Mouse (Mus musculus) cerebellum, adult 2 months (tissue): ENCODE measurements around the gene Psma1.

Experiments used
- CTCF ChIP-seq: fragments of 200-500 bp; IDR thresholded peaks from 2 replicates; pipeline ENCODE4 v1.5.1; 2011; ENCODE audit warnings: low read depth, mild to moderate bottlenecking, control low read depth, low read length, moderate library complexity, borderline replicate concordance; ENCODE audit not compliant: insufficient read depth
- POLR2A ChIP-seq: fragments of 200-500 bp; IDR thresholded peaks from 2 replicates; pipeline ENCODE4 v1.6.1; 2011; ENCODE audit warnings: low read length, control low read depth, borderline replicate concordance; ENCODE audit not compliant: insufficient read depth

DNA sequence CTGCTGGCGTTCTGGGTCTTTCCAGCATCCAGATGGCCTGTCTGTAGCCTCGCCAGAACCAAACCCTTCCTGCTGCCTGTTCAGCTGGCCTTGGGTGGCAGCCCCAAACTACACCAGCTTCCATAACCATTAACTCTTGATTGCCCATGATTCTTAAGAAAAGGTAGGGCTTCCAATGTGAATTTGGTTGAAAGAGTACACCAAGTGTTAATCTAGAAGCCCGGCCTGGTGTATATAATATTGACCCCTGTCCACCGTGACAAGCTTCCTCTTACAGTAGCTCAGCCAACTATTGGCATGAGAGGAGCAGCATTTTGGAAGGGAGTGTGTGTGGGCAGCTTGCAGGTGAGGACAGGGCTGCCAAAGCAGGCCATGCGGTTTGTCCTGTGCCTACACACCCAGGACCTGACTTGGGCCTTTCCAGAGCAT, 14.2 kb upstream of the Psma1 start:
- TF ChIP-seq CTCF (no peak), POLR2A (peak; percentile 20; the same call in 1 of the 2 replicates)
